Mouse (Mus musculus) CH12.LX (cell line): ENCODE data around the gene Egln2.

Experiments
- CTCF ChIP-seq, 2 experiments: IDR thresholded peaks in 1 of 2; conservative IDR thresholded peaks in 1 of 2; 2 replicates each; pipeline ENCODE4 v1.5.1; 2011 to 2012; ENCODE audit warnings: low read depth in 2 of 2, low read length in 2 of 2, improper control_type of control experiment in 1 of 2, inconsistent platforms in 1 of 2, mild to moderate bottlenecking in 1 of 2, moderate library complexity in 1 of 2
- EP300 ChIP-seq: IDR thresholded peaks from 2 replicates; pipeline ENCODE4 v1.6.1; 2011; ENCODE audit warnings: low read length, improper control_type of control experiment
- ETS1 ChIP-seq: conservative IDR thresholded peaks from 2 replicates; pipeline ENCODE4 v1.6.1; 2012; ENCODE audit warnings: low read depth, mild to moderate bottlenecking, inconsistent platforms, low read length, improper control_type of control experiment, moderate library complexity
- GABPA ChIP-seq: IDR thresholded peaks from 2 replicates; pipeline ENCODE4 v1.6.1; 2012; ENCODE audit warnings: low read depth, low read length, improper control_type of control experiment, inconsistent platforms; ENCODE audit not compliant: insufficient replicate concordance
- HCFC1 ChIP-seq: IDR thresholded peaks from 2 replicates; pipeline ENCODE4 v1.6.1; 2012; ENCODE audit warnings: low read depth, mild to moderate bottlenecking, inconsistent platforms, low read length, improper control_type of control experiment
- JUND ChIP-seq: conservative IDR thresholded peaks from 2 replicates; pipeline ENCODE4 v1.6.1; 2011; ENCODE audit warnings: low read depth, low read length, improper control_type of control experiment
- MAX ChIP-seq: IDR thresholded peaks from 2 replicates; pipeline ENCODE4 v1.6.1; 2011; ENCODE audit warnings: low read length, improper control_type of control experiment
- POLR2A ChIP-seq: IDR thresholded peaks from 2 replicates; pipeline ENCODE4 v1.6.1; 2011; ENCODE audit warnings: low read depth, mild to moderate bottlenecking, improper control_type of control experiment, low read length
- POLR2AphosphoS2 ChIP-seq: IDR thresholded peaks from 2 replicates; pipeline ENCODE4 v1.6.1; 2011; ENCODE audit warnings: low read depth, low read length, improper control_type of control experiment
- RCOR1 ChIP-seq: conservative IDR thresholded peaks from 2 replicates; pipeline ENCODE4 v1.6.1; 2012; ENCODE audit warnings: low read depth, mild to moderate bottlenecking, inconsistent platforms, low read length, improper control_type of control experiment
- SIN3A ChIP-seq: IDR thresholded peaks from 2 replicates; pipeline ENCODE4 v1.6.1; 2012; ENCODE audit warnings: low read length, improper control_type of control experiment, inconsistent platforms
- TBP ChIP-seq: conservative IDR thresholded peaks from 2 replicates; pipeline ENCODE4 v1.6.1; 2011; ENCODE audit warnings: low read depth, low read length, improper control_type of control experiment
- ZNF384 ChIP-seq: IDR thresholded peaks from 2 replicates; pipeline ENCODE4 v1.6.1; 2012; ENCODE audit warnings: low read depth, low read length, improper control_type of control experiment, inconsistent platforms

GRCm38 (mm10) chr7:27174496-27174895, 7.9 kb upstream of the Egln2 start:
- no peak for TF ChIP-seq GABPA
- TF ChIP-seq CTCF (conservative IDR thresholded peaks at IDR 0.05 in 1 of 2, IDR thresholded peaks at IDR 0.05 in 1 of 2; ENCODE audit: low read depth in 2 of 2, low read length in 2 of 2) = no peak
- no peak for TF ChIP-seq RCOR1
- TF ChIP-seq ZNF384 = no peak
- TF ChIP-seq TBP = no peak
- TF ChIP-seq JUND = no peak
- TF ChIP-seq POLR2A = no peak
- TF ChIP-seq HCFC1 = no peak
- TF ChIP-seq ETS1 = no peak
- TF ChIP-seq EP300 = no peak
- TF ChIP-seq MAX = no peak
- no peak for TF ChIP-seq POLR2AphosphoS2
- TF ChIP-seq SIN3A = no peak
